Mouse (Mus musculus) spleen, adult 2 months (tissue): Measurements from ENCODE around the gene Myoz1. TPM values are rescaled to one million over a fixed set of nuclear protein-coding genes. Genes with fewer than 3 reads are reported as not detected.

Experiments used
- DNase-seq, 2 experiments: peaks; one replicate each; pipeline versions ENCODE4 v3.0.0 to v3.0.0-alpha.2; 2012 to 2021; ENCODE audit warnings: low spot score in 2 of 2, low read depth in 1 of 2
- H3K27ac ChIP-seq: fragments of 200-500 bp; 2 replicates; pipeline ENCODE4 v1.5.1; 2012; ENCODE audit warnings: low read length, inconsistent platforms; ENCODE audit not compliant: insufficient read depth
- H3K27me3 ChIP-seq: fragments of 200-500 bp; 2 replicates; pipeline ENCODE4 v1.6.1; 2012; ENCODE audit warnings: mild to moderate bottlenecking, moderate library complexity, low read length, inconsistent platforms; ENCODE audit not compliant: control insufficient read depth, insufficient read depth
- H3K36me3 ChIP-seq: fragments of 200-500 bp; 2 replicates; pipeline ENCODE4 v1.6.1; 2012; ENCODE audit warnings: mild to moderate bottlenecking, low read length, inconsistent platforms; ENCODE audit not compliant: control insufficient read depth, insufficient read depth
- H3K4me1 ChIP-seq: fragments of 200-500 bp; 2 replicates; pipeline ENCODE4 v1.6.1; 2011; ENCODE audit warnings: inconsistent platforms; ENCODE audit not compliant: control insufficient read depth, insufficient read depth, insufficient read length
- H3K4me3 ChIP-seq: fragments of 200-500 bp; 2 replicates; pipeline ENCODE4 v1.5.1; 2011; ENCODE audit warnings: mild to moderate bottlenecking, inconsistent platforms; ENCODE audit not compliant: insufficient read depth, insufficient read length; ENCODE audit errors: extremely low read depth
- CTCF ChIP-seq: fragments of 200-500 bp; IDR thresholded peaks from 2 replicates; pipeline ENCODE4 v1.5.1; 2011; ENCODE audit warnings: mild to moderate bottlenecking, inconsistent platforms; ENCODE audit not compliant: insufficient read depth, insufficient read length, insufficient replicate concordance; ENCODE audit errors: extremely low read depth
- POLR2A ChIP-seq: fragments of 200-500 bp; IDR thresholded peaks from 2 replicates; pipeline ENCODE4 v1.6.1; 2011; ENCODE audit warnings: low read depth, low read length, inconsistent platforms
- WGBS: fragments of 180-500 bp; shearing (Covaris S2); methylation state at CpG from one replicate; pipeline ENCODE4 v1.1.7; 2018; 5-methylcytosine and 5-hydroxymethylcytosine counted together
- polyA plus RNA-seq: library from polyadenylated mRNA; depleted of rRNA; stranded (reverse); fragments of >200 nt; gene quantifications from 2 replicates; pipeline ENCODE4 v1.2.3, GENCODE M21; 2012

Gene Myoz1
- polyA plus RNA-seq, 1 experiment = not detected

DNA sequence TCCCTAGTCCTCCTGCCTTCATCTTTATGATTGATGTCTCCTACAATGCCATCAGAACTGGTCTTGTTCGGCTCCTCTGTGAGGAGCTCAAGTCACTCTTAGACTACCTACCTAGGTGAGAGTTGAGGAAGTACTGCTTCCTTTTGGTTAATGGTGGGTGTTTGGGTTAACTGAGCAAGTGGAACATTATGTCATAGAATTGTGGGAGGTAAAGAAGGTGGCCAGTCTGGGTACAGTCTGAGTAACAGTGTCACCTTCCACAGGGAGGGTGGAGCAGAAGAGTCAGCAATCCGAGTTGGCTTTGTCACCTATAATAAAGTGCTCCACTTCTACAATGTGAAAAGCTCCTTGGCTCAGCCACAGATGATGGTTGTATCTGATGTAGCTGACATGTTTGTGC lies 32.7 kb upstream of the Myoz1 start:
- Histone ChIP-seq H3K4me1 (no peaks in the 10 kb centered on the region), H3K36me3 (peaks cover 73% of the 10 kb centered on the region), H3K4me3 (no peak overlapping the region), H3K27me3 (no peaks in the 10 kb centered on the region), H3K27ac (no peak overlapping the region)
- TF ChIP-seq CTCF (no peak), POLR2A (no peak)
- no peak for DNase-seq
- WGBS = 82% methylated on average over 2 of the region's 2 CpGs

DNA sequence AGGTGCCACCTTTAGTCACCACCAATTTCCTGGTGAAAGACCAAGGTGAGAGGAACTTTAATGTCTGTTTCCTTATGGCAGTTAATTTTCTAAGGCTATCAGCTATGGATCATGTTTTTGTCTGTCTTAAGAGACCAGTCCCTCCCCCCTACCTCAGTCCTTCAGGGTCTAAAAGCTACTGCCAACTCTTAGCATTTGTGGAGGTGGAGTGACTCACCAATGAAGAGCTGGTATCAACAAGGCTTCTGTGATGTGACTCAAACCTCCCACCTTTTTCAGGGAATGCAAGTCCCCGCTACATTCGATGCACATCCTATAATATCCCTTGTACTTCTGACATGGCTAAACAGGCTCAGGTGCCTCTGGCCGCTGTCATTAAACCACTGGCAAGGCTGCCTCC lies 30.2 kb upstream of the Myoz1 start:
- Histone ChIP-seq H3K27me3 (no peaks in the 10 kb centered on the region), H3K4me3 (no peak overlapping the region), H3K27ac (no peak overlapping the region), H3K36me3 (peaks cover 70% of the 10 kb centered on the region), H3K4me1 (peaks cover 5% of the 10 kb centered on the region; the same call in 1 of the 2 replicates)
- DNase-seq = no peak
- TF ChIP-seq POLR2A (no peak), CTCF (no peak)
- 97% methylated on average over 3 of the region's 3 CpGs for WGBS

DNA sequence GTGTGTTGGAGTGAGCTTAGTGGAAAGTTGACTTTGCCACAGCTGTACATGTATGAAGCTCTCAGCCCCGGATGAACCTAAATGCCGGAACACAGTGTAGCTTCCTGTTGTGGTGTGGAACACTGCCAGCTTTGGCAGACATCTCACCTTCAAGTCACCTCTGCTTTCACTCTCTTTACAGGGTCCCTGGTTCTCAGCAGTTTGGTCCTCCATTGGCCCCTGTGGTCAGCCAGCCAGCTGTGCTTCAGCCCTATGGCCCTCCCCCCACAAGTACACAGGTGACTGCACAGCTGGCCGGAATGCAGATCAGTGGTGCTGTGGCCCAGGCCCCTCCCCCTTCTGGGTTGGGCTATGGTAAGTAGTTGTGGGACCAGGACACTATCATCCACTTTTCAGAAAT lies 26.2 kb upstream of the Myoz1 start:
- peak; percentile 70 to 78 for DNase-seq
- Histone ChIP-seq H3K4me3 (peak overlapping the region; percentile 31; the same call in 1 of the 2 replicates), H3K4me1 (peaks cover 5% of the 10 kb centered on the region; the same call in 1 of the 2 replicates), H3K27me3 (no peaks in the 10 kb centered on the region), H3K27ac (peak overlapping the region; percentile 85), H3K36me3 (peaks cover 49% of the 10 kb centered on the region)
- WGBS = 11% methylated on average over 3 of the region's 3 CpGs
- no peak for TF ChIP-seq POLR2A
- TF ChIP-seq CTCF = no peak

DNA sequence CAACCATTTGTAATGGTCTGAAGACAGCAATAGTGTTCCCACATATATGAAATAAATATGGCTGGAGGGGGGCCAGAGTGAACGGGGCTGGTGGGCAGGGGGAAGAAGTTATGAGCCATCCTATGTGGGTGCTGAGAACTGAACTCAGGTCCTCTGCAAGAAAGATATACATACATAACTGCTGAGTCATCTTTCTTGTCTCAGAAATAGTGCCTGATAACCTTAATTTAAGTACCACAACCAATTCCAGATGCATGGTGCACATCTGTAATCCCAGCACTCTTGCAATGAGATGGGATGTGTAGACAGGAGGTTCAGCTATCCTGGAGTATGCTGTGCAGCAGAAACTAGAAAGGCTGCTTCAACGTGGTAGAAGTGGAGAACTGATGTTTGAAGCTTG lies 25.4 kb upstream of the Myoz1 start:
- peaks cover 5% of the 10 kb centered on the region; the same call in 1 of the 2 replicates for H3K4me1 ChIP-seq
- no peak for TF ChIP-seq CTCF
- TF ChIP-seq POLR2A = no peak
- peak overlapping the region; percentile 82 for H3K27ac ChIP-seq
- no peak for DNase-seq
- WGBS = 63% methylated on average over 2 of the region's 2 CpGs
- no peaks in the 10 kb centered on the region for H3K27me3 ChIP-seq
- no peak overlapping the region for H3K4me3 ChIP-seq
- H3K36me3 ChIP-seq = peaks cover 45% of the 10 kb centered on the region

DNA sequence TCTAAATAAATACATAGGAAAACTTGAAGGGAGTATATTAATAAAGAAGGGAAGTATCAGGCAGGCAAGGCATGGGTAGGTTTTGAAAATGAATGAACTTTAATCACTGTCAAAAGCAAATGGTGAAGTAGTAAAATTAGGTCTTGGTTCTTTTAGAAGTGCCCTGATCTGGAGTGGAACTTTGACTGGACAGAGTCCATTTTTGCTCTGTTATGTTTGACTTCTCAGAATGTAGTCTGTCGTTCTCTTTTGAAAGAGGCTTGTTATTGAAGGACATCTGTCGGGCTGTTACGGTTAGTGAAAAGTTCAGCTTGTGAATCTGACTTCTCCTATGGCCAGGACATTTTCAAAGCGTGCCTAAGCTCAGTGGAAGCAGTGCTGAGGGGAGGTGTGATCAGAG lies 21.6 kb upstream of the Myoz1 start:
- H3K4me1 ChIP-seq = peaks cover 5% of the 10 kb centered on the region; the same call in 1 of the 2 replicates
- 93% methylated on average over 4 of the region's 4 CpGs for WGBS
- no peaks in the 10 kb centered on the region for H3K27me3 ChIP-seq
- H3K27ac ChIP-seq = no peak overlapping the region
- peaks cover 19% of the 10 kb centered on the region for H3K36me3 ChIP-seq
- H3K4me3 ChIP-seq = no peak overlapping the region
- no peak for TF ChIP-seq CTCF
- no peak for TF ChIP-seq POLR2A
- DNase-seq = no peak

DNA sequence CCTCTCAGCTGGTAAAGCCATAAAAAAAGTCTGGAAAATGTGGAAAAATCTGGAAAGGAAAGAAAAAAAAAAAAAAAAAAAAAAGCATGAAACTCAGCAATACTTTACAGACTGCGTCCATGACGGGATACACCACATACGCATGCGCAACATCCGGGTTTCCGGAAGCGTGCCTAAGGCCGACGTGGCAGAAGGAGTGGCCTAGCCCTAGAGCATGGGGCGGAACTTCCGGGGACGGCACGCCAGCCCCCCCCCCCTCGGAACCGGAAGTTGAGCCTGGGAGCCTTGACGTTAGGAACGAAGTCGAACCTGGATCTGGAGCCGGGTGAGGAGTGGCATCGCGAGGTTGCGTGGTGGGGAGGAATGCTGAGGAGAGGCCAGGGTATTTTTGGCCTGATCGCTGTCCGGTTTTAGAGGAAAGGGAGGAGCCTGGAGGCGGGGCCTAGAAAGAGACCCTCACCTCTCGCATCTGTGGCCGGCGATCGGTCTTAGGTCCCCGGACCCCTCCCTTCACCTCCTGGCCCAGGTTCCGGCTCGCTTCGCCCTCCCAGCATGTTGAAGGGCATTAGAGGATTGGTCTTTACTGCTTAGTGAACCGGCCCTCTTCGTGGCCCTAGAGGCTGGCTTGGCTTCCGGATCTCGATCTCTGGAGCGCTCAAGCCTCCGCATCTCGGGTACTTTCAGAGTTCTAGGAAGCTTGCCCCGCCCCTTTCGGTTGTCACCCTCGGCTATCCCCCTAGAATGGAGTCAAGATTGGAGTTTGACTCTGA lies 17.9 kb upstream of the Myoz1 start, which contains the start of gene Sec24c:
Gene Sec24c, plus strand, starts transcription at position 245 of the 770 bp plus-strand sequence.
- Histone ChIP-seq H3K27me3 (no peaks in the 10 kb centered on the region), H3K4me3 (peak within 1 kb of the TSS; percentile 91), H3K27ac (peak within 1 kb of the TSS; percentile 91), H3K36me3 (peaks cover 13% of the 10 kb centered on the region), H3K4me1 (no peaks in the 10 kb centered on the region; the same call in 1 of the 2 replicates)
- under 1% methylated on average over 43 of the region's 43 CpGs for WGBS
- TF ChIP-seq POLR2A (peak; percentile 49; the same call in 1 of the 2 replicates), CTCF (no peak)
- peak; percentile 95 to 98 for DNase-seq

DNA sequence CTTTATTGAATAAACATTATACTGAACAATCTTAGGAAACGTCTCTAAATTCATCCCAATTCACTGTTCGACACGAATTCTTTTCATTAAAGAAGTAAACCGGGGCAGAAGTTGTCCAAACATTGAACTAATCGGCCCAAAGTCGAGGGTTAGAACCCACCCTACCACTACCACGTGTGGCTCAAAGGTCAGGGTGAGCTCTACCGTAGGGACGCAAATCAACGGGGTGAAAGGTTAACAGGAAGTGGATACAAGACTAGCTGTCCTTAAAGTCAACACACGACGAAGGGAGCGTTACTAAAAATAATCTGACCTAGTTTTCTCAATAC lies 17.4 kb upstream of the Myoz1 start:
- Histone ChIP-seq H3K4me1 (no peaks in the 10 kb centered on the region; the same call in 1 of the 2 replicates), H3K4me3 (peak overlapping the region; percentile 49), H3K27me3 (no peaks in the 10 kb centered on the region), H3K36me3 (peaks cover 11% of the 10 kb centered on the region), H3K27ac (peak overlapping the region; percentile 75)
- 10% methylated on average over 13 of the region's 13 CpGs for WGBS
- no peak for DNase-seq
- TF ChIP-seq CTCF (no peak), POLR2A (no peak)
